Mouse (Mus musculus): Measurements from ENCODE around the gene Tmprss3. TPM values are rescaled to one million over a fixed set of nuclear protein-coding genes. Genes with fewer than 3 reads are reported as not detected.

Gene Tmprss3
- polyA plus RNA-seq, 1 experiment: 0.19 TPM

DNA sequence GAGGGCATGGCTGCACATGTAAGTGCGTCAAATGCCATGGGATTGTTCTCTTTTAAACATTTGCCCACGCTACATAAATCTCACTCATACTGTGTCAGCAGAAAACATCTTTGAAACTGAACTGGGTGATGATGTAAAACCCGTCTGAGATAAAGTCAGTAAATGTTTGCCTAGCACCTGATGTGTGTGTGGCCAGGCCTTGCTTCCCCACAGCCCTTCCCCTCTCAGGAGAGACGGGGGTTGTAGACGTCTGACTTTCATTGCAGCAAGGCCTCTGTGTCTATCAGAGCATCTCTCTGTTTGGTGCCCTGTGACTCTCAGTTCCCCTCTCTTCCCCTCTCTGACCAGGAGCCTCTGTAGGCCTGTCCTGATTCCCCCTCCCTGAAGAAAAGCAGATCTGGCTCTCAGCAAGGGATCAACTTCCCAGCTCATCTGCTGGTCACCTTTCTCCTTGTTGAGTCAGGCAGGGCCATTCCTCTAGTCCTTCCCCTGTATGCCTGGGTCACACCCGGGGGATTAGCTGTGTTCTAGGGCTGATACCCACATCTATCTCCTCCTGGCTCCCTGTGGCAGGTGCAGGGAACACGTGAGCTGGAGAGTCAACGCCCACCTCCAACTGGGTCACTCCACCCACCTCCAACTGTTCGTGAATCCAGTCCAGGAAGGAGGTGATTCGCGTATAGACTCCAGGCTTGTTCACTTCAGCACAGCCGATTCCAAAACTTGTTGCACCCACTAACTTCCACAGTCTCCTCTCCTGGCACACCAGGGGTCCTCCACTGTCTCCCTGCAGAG, 15.4 kb downstream of the Tmprss3 start:
- Histone ChIP-seq H3K4me1 (ENCODE audit: control insufficient read depth, insufficient read depth, insufficient read length) (no peaks in the 10 kb centered on the region; the same call in 1 of the 2 replicates), H3K36me3 (ENCODE audit: control insufficient read depth, insufficient read depth, low read length) (no peaks in the 10 kb centered on the region), H3K4me3 (ENCODE audit: extremely low read depth, insufficient read depth, insufficient read length) (no peak overlapping the region), H3K27me3 (ENCODE audit: control insufficient read depth, insufficient read depth, low read length) (no peaks in the 10 kb centered on the region), H3K27ac (ENCODE audit: insufficient read depth, low read length) (no peak overlapping the region)
- 66% methylated on average over 12 of the region's 12 CpGs for WGBS
- no peak for DNase-seq (ENCODE audit: low read depth in 1 of 2, low spot score in 2 of 2)
- TF ChIP-seq CTCF (IDR thresholded peaks at IDR 0.05; ENCODE audit: extremely low read depth, insufficient read depth, insufficient read length, insufficient replicate concordance): no peak
- no peak for TF ChIP-seq POLR2A (IDR thresholded peaks at IDR 0.05; ENCODE audit: low read depth, low read length)

- H3K27me3 ChIP-seq (ENCODE audit: control insufficient read depth, insufficient read depth, low read length): no peaks in the 10 kb centered on the region
- TF ChIP-seq POLR2A (IDR thresholded peaks at IDR 0.05; ENCODE audit: low read depth, low read length): no peak
- H3K27ac ChIP-seq (ENCODE audit: insufficient read depth, low read length): no peak overlapping the region
- no peak for DNase-seq (ENCODE audit: low read depth in 1 of 2, low spot score in 2 of 2)
- no peak overlapping the region for H3K4me3 ChIP-seq (ENCODE audit: extremely low read depth, insufficient read depth, insufficient read length)
- H3K36me3 ChIP-seq (ENCODE audit: control insufficient read depth, insufficient read depth, low read length): no peaks in the 10 kb centered on the region
- no peaks in the 10 kb centered on the region; the same call in 1 of the 2 replicates for H3K4me1 ChIP-seq (ENCODE audit: control insufficient read depth, insufficient read depth, insufficient read length)
- 45% methylated on average over 4 of the region's 4 CpGs for WGBS
These were observed 17.3 kb downstream of the Tmprss3 start for GRCm38 (mm10) chr17:31181490-31181889.

DNA sequence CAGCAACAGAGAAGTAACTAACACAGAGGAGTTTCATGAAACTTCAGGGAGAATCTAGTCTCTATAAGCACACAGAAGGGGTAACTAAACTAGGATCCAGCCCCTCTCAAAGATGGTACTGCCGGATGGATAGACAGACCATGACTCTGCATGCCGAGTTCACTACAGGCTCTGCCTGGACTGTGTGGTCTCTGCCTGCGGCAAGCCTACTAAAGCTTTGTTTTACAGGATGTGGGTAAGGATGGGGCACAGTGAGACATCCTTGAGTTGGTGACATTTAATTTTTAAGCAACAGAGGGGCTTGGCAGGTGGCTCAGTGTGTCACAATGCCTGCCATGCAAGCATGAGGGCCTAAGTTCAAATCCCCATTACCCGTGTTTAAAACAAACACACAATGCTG, 22.5 kb downstream of the Tmprss3 start:
- Histone ChIP-seq H3K4me1 (ENCODE audit: control insufficient read depth, insufficient read depth, insufficient read length) (no peaks in the 10 kb centered on the region), H3K4me3 (ENCODE audit: extremely low read depth, insufficient read depth, insufficient read length) (no peak overlapping the region), H3K36me3 (ENCODE audit: control insufficient read depth, insufficient read depth, low read length) (no peaks in the 10 kb centered on the region), H3K27me3 (ENCODE audit: control insufficient read depth, insufficient read depth, low read length) (no peaks in the 10 kb centered on the region), H3K27ac (ENCODE audit: insufficient read depth, low read length) (no peak overlapping the region)
- 33% methylated on average over 4 of the region's 4 CpGs for WGBS
- no peak for TF ChIP-seq CTCF (IDR thresholded peaks at IDR 0.05; ENCODE audit: extremely low read depth, insufficient read depth, insufficient read length, insufficient replicate concordance)
- no peak for TF ChIP-seq POLR2A (IDR thresholded peaks at IDR 0.05; ENCODE audit: low read depth, low read length)
- DNase-seq (ENCODE audit: low read depth in 1 of 2, low spot score in 2 of 2): no peak

GRCm38 (mm10) chr17:31169796-31170195, 29.0 kb downstream of the Tmprss3 start:
- no peak overlapping the region for H3K27ac ChIP-seq (ENCODE audit: insufficient read depth, low read length)
- H3K4me3 ChIP-seq (ENCODE audit: extremely low read depth, insufficient read depth, insufficient read length): no peak overlapping the region
- no peaks in the 10 kb centered on the region for H3K4me1 ChIP-seq (ENCODE audit: control insufficient read depth, insufficient read depth, insufficient read length)
- DNase-seq (ENCODE audit: low read depth in 1 of 2, low spot score in 2 of 2): no peak
- H3K27me3 ChIP-seq (ENCODE audit: control insufficient read depth, insufficient read depth, low read length): no peaks in the 10 kb centered on the region
- H3K36me3 ChIP-seq (ENCODE audit: control insufficient read depth, insufficient read depth, low read length): no peaks in the 10 kb centered on the region
- 89% methylated on average over 5 of the region's 5 CpGs for WGBS
- TF ChIP-seq POLR2A (IDR thresholded peaks at IDR 0.05; ENCODE audit: low read depth, low read length) (no peak), CTCF (IDR thresholded peaks at IDR 0.05; ENCODE audit: extremely low read depth, insufficient read depth, insufficient read length, insufficient replicate concordance) (no peak)

- DNase-seq (ENCODE audit: low read depth in 1 of 2, low spot score in 2 of 2): no peak
- H3K4me1 ChIP-seq (ENCODE audit: control insufficient read depth, insufficient read depth, insufficient read length): no peaks in the 10 kb centered on the region
- WGBS: 84% methylated on average over 6 of the region's 6 CpGs
- no peaks in the 10 kb centered on the region for H3K27me3 ChIP-seq (ENCODE audit: control insufficient read depth, insufficient read depth, low read length)
- H3K4me3 ChIP-seq (ENCODE audit: extremely low read depth, insufficient read depth, insufficient read length): no peak within 1 kb of the TSS
- no peak within 1 kb of the TSS for H3K27ac ChIP-seq (ENCODE audit: insufficient read depth, low read length)
- no peak for TF ChIP-seq POLR2A (IDR thresholded peaks at IDR 0.05; ENCODE audit: low read depth, low read length)
- TF ChIP-seq CTCF (IDR thresholded peaks at IDR 0.05; ENCODE audit: extremely low read depth, insufficient read depth, insufficient read length, insufficient replicate concordance): no peak
- H3K36me3 ChIP-seq (ENCODE audit: control insufficient read depth, insufficient read depth, low read length): no peaks in the 10 kb centered on the region
These were observed 33.6 kb downstream of the Tmprss3 start, which contains the start of gene Tff1 for GRCm38 (mm10) chr17:31165127-31165526. Gene Tff1 (minus strand): TSS chr17:31165277.

- DNase-seq (ENCODE audit: low read depth in 1 of 2, low spot score in 2 of 2): no peak
- H3K4me1 ChIP-seq (ENCODE audit: control insufficient read depth, insufficient read depth, insufficient read length): no peaks in the 10 kb centered on the region
- H3K36me3 ChIP-seq (ENCODE audit: control insufficient read depth, insufficient read depth, low read length): no peaks in the 10 kb centered on the region
- no peak overlapping the region for H3K27ac ChIP-seq (ENCODE audit: insufficient read depth, low read length)
- H3K27me3 ChIP-seq (ENCODE audit: control insufficient read depth, insufficient read depth, low read length): no peaks in the 10 kb centered on the region
- 61% methylated on average over 2 of the region's 2 CpGs for WGBS
- TF ChIP-seq POLR2A (IDR thresholded peaks at IDR 0.05; ENCODE audit: low read depth, low read length): no peak
- TF ChIP-seq CTCF (IDR thresholded peaks at IDR 0.05; ENCODE audit: extremely low read depth, insufficient read depth, insufficient read length, insufficient replicate concordance): no peak
- no peak overlapping the region for H3K4me3 ChIP-seq (ENCODE audit: extremely low read depth, insufficient read depth, insufficient read length)
These were observed 35.0 kb downstream of the Tmprss3 start for GRCm38 (mm10) chr17:31163821-31164220.

DNA sequence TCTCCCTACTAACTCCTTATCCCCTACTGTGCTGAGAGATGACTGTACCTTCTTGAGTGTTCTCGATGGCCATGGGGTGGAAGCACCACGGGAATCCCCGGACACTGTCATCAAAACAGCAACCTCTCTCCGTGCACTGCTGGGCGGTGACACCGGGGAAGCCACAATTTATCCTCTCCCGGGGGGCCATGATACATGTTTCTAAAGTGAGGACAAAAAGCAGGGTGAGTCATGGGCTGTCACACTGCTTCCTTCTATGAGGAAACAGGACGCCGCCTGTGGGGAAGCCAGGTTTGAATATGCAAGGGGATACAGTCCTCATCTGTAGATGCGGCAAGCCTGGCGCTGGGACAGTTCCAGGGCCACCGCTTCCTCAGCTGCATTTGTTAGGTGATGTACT, 36.2 kb downstream of the Tmprss3 start:
- Histone ChIP-seq H3K27ac (ENCODE audit: insufficient read depth, low read length) (no peak overlapping the region), H3K27me3 (ENCODE audit: control insufficient read depth, insufficient read depth, low read length) (no peaks in the 10 kb centered on the region), H3K4me1 (ENCODE audit: control insufficient read depth, insufficient read depth, insufficient read length) (no peaks in the 10 kb centered on the region), H3K4me3 (ENCODE audit: extremely low read depth, insufficient read depth, insufficient read length) (no peak overlapping the region), H3K36me3 (ENCODE audit: control insufficient read depth, insufficient read depth, low read length) (no peaks in the 10 kb centered on the region)
- no peak for TF ChIP-seq POLR2A (IDR thresholded peaks at IDR 0.05; ENCODE audit: low read depth, low read length)
- no peak for TF ChIP-seq CTCF (IDR thresholded peaks at IDR 0.05; ENCODE audit: extremely low read depth, insufficient read depth, insufficient read length, insufficient replicate concordance)
- DNase-seq (ENCODE audit: low read depth in 1 of 2, low spot score in 2 of 2): no peak
- 41% methylated on average over 12 of the region's 12 CpGs for WGBS

Data from spleen, adult 2 months (tissue).